Mouse (Mus musculus): ENCODE results near the gene Tsen34. TPM values are rescaled to one million over a fixed set of nuclear protein-coding genes. Genes with fewer than 3 reads are reported as not detected.

Tsen34 gene
- polyA plus RNA-seq, 1 experiment from 2014 or later = 297 TPM

DNA sequence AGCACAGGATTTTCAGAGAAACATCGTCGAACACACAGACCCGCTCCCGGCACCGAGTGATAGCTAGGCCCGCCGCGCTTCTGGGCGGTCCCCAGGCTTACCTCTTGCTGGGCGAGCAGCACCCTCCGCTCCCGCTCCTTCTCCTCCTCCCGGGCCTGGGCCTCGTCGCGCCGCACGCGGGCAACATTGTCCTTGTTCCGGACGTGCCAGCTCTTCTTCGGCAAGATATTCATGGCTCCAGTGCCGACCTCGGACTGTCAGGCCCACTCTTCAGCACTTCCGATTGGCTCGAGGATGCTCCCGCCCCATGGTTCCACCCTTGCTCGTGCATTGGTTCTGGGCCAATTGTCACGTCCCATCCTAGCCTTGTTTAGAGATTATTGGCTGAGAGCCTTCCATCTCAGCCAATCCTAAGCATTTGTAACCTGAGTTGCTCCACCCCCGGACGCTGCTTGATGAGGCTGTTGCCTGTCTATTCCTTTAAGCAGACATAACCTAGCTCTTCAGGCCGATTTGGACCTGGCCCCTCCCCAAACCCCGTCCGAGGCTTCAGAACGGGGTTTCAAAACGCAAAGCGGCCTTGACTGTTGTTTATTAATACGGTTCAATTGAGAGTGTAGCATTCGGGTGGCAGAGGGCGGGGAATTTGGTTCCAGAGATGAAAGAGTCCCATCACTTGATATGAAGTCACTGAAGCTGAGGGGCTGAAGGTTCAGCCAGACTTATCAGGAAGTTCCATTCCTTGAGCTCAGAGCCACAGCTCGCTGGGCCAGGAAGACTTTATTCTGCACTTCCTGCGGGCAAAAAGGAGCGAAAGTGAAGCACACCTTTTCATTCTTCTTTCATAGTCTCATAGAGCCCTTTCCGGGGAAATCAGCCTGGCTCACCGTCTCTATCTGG lies 27.2 kb upstream of the Tsen34 start, which contains the start of gene Leng1:
Gene Leng1 (minus strand): TSS at position 626 of the 900 bp plus-strand sequence.
- Histone ChIP-seq H3K9ac (peak within 1 kb of the TSS; percentile 57), H3K4me3 (peak within 1 kb of the TSS; percentile 59), H3K4me2 (peak within 1 kb of the TSS; percentile 77), H3K27ac (replicated peaks) (peak within 1 kb of the TSS; percentile 81), H3K27me3 (no peaks in the 10 kb centered on the region), H3K9me3 (no peaks in the 10 kb centered on the region), H3K4me1 (replicated peaks) (peaks cover 15% of the 10 kb centered on the region), H3K36me3 (peaks cover 21% of the 10 kb centered on the region)
- peak; percentile 99 for ATAC-seq (ENCODE audit: low FRiP score, low read depth)
- 5% methylated on average over 45 of the region's 45 CpGs for WGBS

DNA sequence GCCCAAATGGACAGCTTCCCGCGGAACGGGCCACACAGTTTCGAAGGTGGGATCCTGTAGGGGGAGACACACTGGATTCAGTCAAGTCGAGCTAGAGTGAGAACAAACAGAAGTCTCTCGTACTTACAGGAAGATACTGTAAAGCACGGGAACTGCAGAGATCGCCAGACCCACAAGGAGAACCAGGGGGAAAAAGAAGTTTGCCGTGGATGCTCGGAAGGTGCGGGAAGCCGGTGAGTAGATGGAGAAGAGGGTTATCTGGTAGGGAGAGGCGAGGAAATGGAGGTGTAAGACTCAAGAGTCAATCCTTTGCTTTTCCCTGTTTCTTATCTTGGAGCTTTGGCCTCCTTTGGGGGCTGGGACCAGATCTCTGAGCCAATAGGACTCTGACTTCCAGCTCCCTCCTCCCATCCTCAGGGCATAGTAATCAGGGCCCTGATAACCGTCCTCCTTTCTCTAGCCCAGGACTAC lies 25.7 kb upstream of the Tsen34 start:
- 24% methylated on average over 14 of the region's 14 CpGs for WGBS
- peaks cover 7% of the 10 kb centered on the region; the same call in 1 of the 2 replicates for H3K36me3 ChIP-seq
- peaks cover 15% of the 10 kb centered on the region for H3K4me1 ChIP-seq (replicated peaks)
- no peak for ATAC-seq (ENCODE audit: low FRiP score, low read depth)
- no peak overlapping the region; the same call in 1 of the 2 replicates for H3K4me2 ChIP-seq
- no peaks in the 10 kb centered on the region for H3K27me3 ChIP-seq
- H3K4me3 ChIP-seq = no peak overlapping the region
- H3K27ac ChIP-seq (replicated peaks) = no peak overlapping the region
- no peak overlapping the region for H3K9ac ChIP-seq
- H3K9me3 ChIP-seq = no peaks in the 10 kb centered on the region

DNA sequence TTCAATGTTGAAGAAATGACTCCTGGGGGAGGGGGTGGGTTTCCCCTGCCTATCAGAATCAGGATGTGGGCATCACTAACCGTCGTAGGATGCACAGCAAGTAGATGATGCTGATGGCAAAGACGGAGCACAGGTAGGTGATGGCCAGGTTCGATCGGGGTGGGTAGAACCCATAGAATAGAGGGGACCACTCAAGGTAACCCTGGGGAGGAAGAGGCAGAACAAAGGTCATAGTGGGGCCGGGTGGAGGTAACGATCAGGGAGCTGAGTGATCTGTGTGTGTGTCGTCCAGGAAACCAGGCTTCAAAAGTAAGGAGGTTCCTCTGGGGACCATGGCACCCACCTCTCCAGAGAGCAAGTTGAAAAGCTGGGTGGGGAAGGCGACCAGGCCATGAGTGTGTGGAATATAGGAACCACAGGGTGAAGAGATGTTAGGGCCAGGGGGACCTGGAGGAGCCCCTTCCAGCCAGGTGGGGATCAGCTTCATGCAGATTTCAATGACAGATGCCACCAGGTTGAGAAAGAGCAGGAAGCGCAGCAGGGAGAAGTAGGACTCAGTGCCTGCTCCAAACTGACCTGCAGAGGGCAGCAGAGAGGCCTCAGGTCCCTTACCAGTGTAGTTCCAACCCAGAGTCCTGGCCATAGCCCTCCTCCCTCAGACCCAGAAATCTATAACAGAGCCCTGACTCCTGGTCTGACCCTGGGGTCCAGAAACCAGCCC lies 18.0 kb upstream of the Tsen34 start:
- 0 out of 2 replicates have a peak, but pooled peaks cover 9% of the 10 kb centered on the region for H3K36me3 ChIP-seq
- no peaks in the 10 kb centered on the region for H3K4me1 ChIP-seq (replicated peaks)
- H3K9ac ChIP-seq = no peak overlapping the region
- H3K9me3 ChIP-seq = no peaks in the 10 kb centered on the region
- no peak overlapping the region for H3K4me3 ChIP-seq
- ATAC-seq (ENCODE audit: low FRiP score, low read depth) = peak; percentile 87
- H3K27me3 ChIP-seq = no peaks in the 10 kb centered on the region
- WGBS = 68% methylated on average over 10 of the region's 10 CpGs
- H3K4me2 ChIP-seq = no peak overlapping the region
- no peak overlapping the region for H3K27ac ChIP-seq (replicated peaks)

GRCm38 (mm10) chr7:3675228-3675548 lies 17.5 kb upstream of the Tsen34 start:
- H3K4me1 ChIP-seq (replicated peaks) = no peaks in the 10 kb centered on the region
- H3K27ac ChIP-seq (replicated peaks) = no peak overlapping the region
- no peaks in the 10 kb centered on the region for H3K9me3 ChIP-seq
- peaks cover 11% of the 10 kb centered on the region; the same call in 1 of the 2 replicates for H3K36me3 ChIP-seq
- no peak overlapping the region for H3K9ac ChIP-seq
- no peak for ATAC-seq (ENCODE audit: low FRiP score, low read depth)
- no peak overlapping the region for H3K4me3 ChIP-seq
- WGBS = 79% methylated on average over 3 of the region's 3 CpGs
- no peak overlapping the region for H3K4me2 ChIP-seq
- H3K27me3 ChIP-seq = no peaks in the 10 kb centered on the region

- WGBS = 87% methylated on average over 12 of the region's 12 CpGs
Measured at GRCm38 (mm10) chr7:3676371-3676770, 16.3 kb upstream of the Tsen34 start.

DNA sequence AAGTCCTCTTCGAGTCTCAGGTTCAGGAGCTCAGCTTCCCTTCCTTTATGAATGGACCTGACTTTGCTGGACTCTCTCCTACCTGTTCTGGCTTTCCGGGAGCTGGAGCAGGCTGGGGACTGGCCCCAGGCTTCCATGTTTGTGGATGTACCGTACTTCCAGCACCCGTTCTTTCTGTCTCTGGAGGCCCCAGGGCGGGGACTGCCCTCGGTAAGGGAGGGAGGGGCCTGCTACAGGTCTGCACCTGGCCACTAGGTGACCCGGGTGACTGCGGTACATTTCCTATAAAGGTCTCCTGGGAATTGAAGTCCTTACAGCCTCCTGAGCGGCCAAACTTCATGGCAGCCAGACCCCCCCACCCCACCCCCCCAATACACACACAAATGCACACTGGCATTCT lies 15.3 kb upstream of the Tsen34 start, which contains the start of gene Tmc4:
Gene Tmc4 (minus strand): TSS at position 212 of the 400 bp plus-strand sequence.
- no peak within 1 kb of the TSS for H3K9ac ChIP-seq
- no peak within 1 kb of the TSS for H3K27ac ChIP-seq (replicated peaks)
- no peak within 1 kb of the TSS for H3K4me2 ChIP-seq
- ATAC-seq (ENCODE audit: low FRiP score, low read depth) = no peak
- no peaks in the 10 kb centered on the region for H3K9me3 ChIP-seq
- H3K36me3 ChIP-seq = peaks cover 13% of the 10 kb centered on the region
- H3K27me3 ChIP-seq = no peaks in the 10 kb centered on the region
- no peak within 1 kb of the TSS for H3K4me3 ChIP-seq
- no peaks in the 10 kb centered on the region for H3K4me1 ChIP-seq (replicated peaks)
- 63% methylated on average over 9 of the region's 9 CpGs for WGBS

More at GRCm38 (mm10) chr7:3676371-3676770, 16.3 kb upstream of the Tsen34 start:
- Histone ChIP-seq H3K36me3 (peaks cover 13% of the 10 kb centered on the region; the same call in 1 of the 2 replicates), H3K9me3 (no peaks in the 10 kb centered on the region), H3K27ac (replicated peaks) (no peak overlapping the region), H3K4me1 (replicated peaks) (no peaks in the 10 kb centered on the region), H3K27me3 (no peaks in the 10 kb centered on the region), H3K4me2 (no peak overlapping the region), H3K4me3 (no peak overlapping the region), H3K9ac (no peak overlapping the region)
- ATAC-seq (ENCODE audit: low FRiP score, low read depth) = no peak

DNA sequence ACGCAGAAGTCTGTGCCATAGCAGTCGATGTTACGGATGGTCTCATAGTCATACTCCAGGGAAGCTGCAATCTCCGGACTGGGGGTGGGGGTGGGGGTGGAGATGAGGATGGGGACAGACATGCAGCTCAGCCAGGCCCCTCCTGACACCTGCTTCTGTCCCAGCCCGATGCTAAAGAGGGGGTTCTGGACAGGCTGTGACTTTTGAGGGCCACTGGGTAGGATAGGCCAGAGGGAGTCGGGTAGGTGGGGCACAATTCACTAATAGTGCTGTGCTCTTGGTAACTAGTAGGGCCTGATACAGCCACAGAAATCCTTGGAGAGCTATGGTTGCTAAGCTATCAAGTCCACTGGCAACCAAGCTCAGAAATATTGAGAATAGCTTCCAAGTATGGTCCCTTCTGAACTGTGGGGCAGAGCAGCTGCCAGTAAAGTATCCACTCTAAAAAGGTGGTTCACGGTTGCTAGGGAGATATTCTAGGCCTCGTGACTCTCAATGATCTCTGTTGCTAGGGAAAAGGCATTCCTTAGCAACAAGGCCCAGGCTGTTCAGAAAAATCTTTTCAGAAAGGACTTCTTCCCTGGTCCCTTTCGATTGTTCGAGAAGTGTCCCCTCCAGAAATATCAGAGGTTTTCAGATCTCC lies 8.6 kb upstream of the Tsen34 start:
- peaks cover 30% of the 10 kb centered on the region for H3K36me3 ChIP-seq
- H3K27me3 ChIP-seq = no peaks in the 10 kb centered on the region
- H3K9ac ChIP-seq = 0 out of 2 replicates have a peak overlapping the region, but pooled peaks have one; percentile 3
- peak; percentile 73 for ATAC-seq (ENCODE audit: low FRiP score, low read depth)
- H3K4me3 ChIP-seq = no peak overlapping the region
- H3K27ac ChIP-seq (replicated peaks) = peak overlapping the region; percentile 76
- no peaks in the 10 kb centered on the region for H3K9me3 ChIP-seq
- peaks cover 20% of the 10 kb centered on the region for H3K4me1 ChIP-seq (replicated peaks)
- H3K4me2 ChIP-seq = 0 out of 2 replicates have a peak overlapping the region, but pooled peaks have one; percentile 13
- 43% methylated on average over 10 of the region's 10 CpGs for WGBS

DNA sequence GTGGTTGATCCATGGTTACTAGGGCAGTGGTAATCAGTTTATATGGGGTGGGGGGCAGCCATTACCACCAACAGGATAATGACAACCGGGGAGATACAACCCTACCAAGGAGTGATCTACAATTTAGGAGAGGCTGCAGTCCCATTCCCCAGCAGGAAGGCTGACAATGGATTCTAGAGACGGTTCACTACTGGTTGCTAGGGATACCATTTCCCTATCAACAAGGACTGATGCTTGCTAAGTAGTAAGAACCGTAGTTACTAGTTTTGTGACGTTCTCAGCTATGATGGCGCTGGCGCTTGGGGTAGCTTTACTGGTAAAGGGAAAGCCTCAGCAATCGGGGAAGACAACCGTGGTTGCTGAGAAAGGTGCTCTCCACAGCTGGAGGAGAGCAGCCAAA lies 8.0 kb upstream of the Tsen34 start:
- H3K4me2 ChIP-seq = no peak overlapping the region
- H3K9me3 ChIP-seq = no peaks in the 10 kb centered on the region
- peak overlapping the region; percentile 76 for H3K27ac ChIP-seq (replicated peaks)
- WGBS = 63% methylated on average over 8 of the region's 8 CpGs
- ATAC-seq (ENCODE audit: low FRiP score, low read depth) = 0 out of 2 replicates have a peak, but pooled peaks have one; percentile 4
- no peaks in the 10 kb centered on the region for H3K27me3 ChIP-seq
- peaks cover 20% of the 10 kb centered on the region for H3K4me1 ChIP-seq (replicated peaks)
- no peak overlapping the region for H3K4me3 ChIP-seq
- H3K9ac ChIP-seq = 0 out of 2 replicates have a peak overlapping the region, but pooled peaks have one; percentile 3
- peaks cover 30% of the 10 kb centered on the region for H3K36me3 ChIP-seq

DNA sequence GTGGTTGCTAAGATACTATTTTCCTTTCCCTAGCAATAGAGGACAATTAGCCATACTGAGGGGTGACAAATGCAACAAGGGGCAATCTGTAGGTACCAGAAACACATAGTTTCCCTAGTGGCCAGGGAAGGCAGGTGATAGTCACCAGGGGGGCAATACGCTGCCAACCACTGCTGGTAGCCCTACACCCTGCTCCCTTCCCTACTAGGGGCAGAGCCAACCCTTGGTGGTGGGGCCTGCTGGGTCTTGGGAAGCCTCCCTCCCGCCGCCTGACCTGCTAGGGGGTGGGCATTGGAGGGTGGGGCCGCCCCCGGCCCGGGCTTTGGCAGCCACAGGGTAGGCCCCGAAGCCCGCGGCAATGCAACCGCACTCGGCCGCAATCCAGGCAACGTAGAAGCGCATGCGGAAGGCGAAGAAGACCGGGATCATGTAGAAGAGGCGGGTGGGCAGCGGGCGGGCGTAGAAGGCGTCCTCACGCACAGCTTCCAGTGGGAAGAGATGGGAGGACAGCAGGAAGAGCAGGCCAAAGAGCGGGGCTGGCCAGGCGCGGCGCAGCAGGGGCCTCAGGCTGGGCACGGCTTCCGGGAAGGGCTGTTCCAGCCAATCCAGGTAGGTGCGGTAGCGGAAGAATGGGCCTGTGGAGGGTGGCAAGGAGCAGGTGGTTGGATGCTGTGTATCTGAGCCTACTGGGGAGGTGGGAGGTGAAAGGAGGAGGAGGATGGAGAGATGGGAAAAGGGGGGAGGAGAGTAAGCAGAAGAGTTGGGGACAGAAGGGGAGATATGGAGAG lies 7.1 kb upstream of the Tsen34 start:
- H3K27me3 ChIP-seq = no peaks in the 10 kb centered on the region
- no peak overlapping the region for H3K9ac ChIP-seq
- no peaks in the 10 kb centered on the region for H3K9me3 ChIP-seq
- ATAC-seq (ENCODE audit: low FRiP score, low read depth) = no peak
- WGBS = 79% methylated on average over 31 of the region's 31 CpGs
- no peak overlapping the region for H3K4me2 ChIP-seq
- H3K27ac ChIP-seq (replicated peaks) = peak overlapping the region; percentile 76
- peaks cover 29% of the 10 kb centered on the region for H3K36me3 ChIP-seq
- H3K4me1 ChIP-seq (replicated peaks) = peaks cover 20% of the 10 kb centered on the region
- H3K4me3 ChIP-seq = no peak overlapping the region

GRCm38 (mm10) chr7:3691919-3692318 lies 744 bp upstream of the Tsen34 start:
- H3K4me2 ChIP-seq = peak overlapping the region; percentile 68
- H3K4me1 ChIP-seq (replicated peaks) = peaks cover 30% of the 10 kb centered on the region
- peak overlapping the region; percentile 95 for H3K27ac ChIP-seq (replicated peaks)
- 37% methylated on average over 3 of the region's 3 CpGs for WGBS
- peak overlapping the region; percentile 94 for H3K9ac ChIP-seq
- H3K36me3 ChIP-seq = peaks cover 21% of the 10 kb centered on the region
- H3K9me3 ChIP-seq = no peaks in the 10 kb centered on the region
- H3K4me3 ChIP-seq = peak overlapping the region; percentile 85
- ATAC-seq (ENCODE audit: low FRiP score, low read depth) = no peak
- H3K27me3 ChIP-seq = no peaks in the 10 kb centered on the region
